Mouse (Mus musculus) cerebellum, postnatal 36 days (tissue): Measurements from ENCODE around the gene Polr2c.
"Not testable (repeated sequence)": the region's sequence is repeated elsewhere in the genome, so short reads cannot be mapped to it uniquely, and the experiment has no call there.

ENCODE experiments used
- DNase-seq, 2 experiments: peaks; one replicate each; pipeline ENCODE4 v3.0.0; 2021 to 2022; ENCODE audit warnings: mixed read lengths in 2 of 2

Polr2c gene

DNA sequence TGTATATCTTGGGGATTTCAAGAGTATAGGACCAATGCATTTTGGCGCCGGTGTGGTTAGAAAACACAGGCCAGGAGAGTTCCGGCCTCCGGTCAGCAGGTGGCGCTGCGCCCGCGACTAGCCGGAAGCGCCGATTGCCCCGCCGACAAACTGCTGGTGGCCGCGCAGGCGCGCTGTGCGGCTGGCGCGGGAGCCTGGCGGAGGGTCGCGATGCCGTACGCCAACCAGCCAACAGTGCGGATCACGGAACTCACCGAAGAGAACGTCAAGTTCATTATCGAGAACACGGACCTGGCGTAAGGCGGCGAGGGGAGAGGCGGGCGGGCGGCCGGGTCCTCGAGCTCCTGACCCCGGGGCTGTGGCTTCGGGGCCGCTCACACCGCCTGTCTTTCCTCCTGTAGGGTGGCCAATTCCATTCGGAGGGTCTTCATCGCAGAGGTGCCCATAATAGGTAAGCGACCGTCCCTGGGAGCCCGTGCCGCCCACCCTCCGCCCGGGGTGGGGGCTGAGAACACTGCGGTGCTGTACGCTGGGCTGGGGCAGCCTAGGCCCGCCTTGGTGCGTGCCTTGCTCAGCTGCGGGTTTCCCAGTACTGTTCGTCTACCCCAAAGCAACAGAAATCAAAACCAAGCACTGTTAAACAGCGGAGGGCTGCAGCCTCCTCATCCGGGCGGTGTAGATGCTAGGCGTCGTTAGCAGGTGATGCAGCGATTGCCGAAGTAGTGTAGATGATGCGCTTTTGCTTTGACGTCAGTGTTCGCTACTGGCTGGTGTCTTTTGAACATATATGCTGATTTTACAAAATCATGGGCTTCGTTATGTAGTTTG lies at the start of gene Polr2c:
Gene Polr2c (plus strand): TSS at position 105 of the 828 bp plus-strand sequence.
- DNase-seq: peak; percentile 94 to 96

DNA sequence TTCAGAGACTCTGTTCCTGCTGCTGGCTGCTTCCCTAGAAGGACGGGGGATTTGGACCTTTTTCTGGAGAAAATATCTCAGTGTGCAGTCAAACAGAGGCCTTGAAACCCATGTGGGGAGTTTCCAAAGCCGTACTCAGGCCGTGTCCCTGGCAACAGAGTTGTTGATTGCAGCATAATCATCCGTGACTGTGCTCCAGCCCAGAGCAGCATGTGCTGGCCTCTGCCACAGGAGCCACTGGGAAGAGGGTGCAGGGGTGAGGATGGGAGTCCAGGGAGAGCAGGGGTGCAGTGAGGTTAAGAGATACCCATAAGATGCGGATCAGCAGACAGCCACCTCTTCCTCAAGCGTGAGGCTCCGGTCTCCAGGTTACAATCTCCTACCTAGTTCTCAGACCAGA lies 49.7 kb upstream of the Polr2c start:
- DNase-seq: no peak

DNA sequence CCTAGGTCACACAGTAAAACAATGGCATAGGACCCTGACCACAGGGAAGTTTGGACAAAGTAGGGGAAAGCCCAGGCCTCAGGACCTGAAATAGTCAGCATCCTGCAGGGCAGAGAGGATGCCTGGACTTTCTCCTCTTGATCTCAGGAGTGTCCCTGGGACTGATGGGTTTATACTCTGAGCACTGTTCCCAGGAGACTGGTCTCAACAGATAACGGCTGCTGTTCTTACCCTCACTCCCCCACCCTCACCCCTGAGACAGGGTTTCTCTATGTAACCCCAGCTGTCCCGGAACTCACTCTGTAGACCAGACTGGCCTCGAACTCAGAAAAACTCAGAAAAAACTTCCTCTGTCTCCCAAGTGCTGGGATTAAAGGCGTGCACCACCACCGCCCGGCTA lies 48.9 kb upstream of the Polr2c start:
- no peak for DNase-seq

DNA sequence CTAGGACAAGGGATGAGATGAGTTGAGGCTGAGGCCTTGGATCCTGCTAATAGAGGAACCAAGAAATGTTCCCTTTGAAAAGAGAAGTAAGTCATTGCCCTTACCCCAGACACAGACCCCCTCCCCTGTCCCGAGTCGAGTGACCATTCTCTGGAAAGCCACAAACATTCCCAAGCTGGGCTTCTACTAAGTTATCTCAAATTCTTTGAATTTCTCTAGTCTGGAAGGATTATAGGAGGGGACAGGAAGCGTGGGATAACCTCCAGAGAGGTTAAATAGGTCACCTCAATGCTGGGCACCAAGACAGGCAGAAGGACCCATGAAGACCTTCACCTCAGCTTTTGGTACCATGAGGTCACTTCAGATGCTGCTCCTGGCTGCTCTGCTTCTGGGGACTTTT lies 47.1 kb upstream of the Polr2c start, which contains the start of gene Ccl17:
Gene Ccl17 (plus strand): TSS at position 301 of the 400 bp plus-strand sequence.
- DNase-seq: no peak

DNA sequence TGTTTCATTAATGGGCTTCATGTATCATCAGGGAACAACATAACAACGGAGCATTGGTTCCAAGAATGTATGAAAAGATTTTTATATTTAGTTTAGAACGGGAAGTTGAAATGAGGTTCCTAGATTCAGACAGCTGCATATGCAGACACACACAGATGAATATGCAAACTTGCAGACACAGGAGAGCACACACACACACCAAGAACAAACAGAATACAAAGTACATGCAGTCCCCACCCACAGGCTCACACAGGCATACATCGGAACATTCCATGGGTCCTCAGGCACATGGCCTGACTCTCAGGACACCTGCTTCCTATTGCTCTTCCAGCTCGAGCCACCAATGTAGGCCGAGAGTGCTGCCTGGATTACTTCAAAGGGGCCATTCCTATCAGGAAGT lies 46.4 kb upstream of the Polr2c start:
- DNase-seq: no peak

DNA sequence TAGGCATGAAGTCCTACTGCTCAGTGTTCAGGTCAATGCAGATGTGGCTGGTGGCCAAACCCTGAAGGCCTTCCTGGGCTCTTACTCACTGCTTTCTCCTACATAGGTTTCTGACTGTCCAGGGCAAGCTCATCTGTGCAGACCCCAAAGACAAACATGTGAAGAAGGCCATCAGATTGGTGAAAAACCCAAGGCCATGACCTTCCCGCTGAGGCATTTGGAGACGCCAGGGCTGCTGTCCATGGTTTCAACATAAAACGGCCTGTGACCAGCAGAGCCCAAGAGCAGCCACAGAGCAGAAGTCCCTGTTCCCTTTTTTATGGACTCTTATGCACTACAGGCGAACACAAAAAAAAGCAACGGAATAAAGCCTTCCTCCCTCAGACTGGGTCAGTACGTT lies 45.6 kb upstream of the Polr2c start:
- DNase-seq: no peak

DNA sequence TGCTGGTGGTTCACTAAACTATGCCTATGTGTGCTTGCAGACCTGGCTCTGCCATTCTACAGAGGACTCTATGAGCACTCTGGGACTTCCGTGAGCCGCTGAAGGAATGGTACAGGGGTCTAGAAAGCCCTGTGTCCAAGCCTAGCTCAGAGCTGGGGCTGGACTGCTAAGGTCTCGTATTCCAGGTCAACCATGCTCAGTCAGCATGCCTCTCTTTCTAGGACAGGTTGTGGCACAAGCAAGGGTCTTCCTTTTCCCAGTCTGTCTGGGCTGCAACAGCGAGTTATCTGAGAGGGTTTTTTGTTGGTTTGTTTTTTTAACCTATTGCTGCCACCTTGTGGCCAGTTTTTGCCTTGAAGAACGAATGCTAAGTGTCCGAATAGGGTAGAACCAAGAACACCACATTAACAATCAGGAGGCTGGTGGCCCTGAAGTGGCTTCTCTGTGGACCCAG lies 44.6 kb upstream of the Polr2c start:
- peak; percentile 86 to 95 for DNase-seq

DNA sequence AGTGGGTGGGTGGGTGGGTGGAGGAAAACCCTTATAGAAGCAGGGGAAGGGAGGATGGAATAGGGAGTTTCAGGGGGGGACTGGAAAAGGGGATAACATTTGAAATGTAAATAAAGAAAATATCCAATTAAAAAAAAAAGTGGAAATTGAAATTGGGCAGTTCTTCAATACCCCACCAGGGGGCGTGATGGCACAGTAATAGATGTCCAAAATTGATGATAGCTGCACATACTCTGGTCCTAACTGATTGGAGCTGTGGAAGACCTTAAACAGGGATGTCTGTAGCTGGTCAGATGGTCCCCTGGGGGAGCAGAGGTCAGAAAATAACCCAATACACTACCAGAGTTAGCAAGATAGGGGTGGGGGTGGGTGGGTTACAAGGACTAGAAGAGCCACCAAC lies 42.7 kb upstream of the Polr2c start:
- peak; percentile 29 to 48 for DNase-seq

DNA sequence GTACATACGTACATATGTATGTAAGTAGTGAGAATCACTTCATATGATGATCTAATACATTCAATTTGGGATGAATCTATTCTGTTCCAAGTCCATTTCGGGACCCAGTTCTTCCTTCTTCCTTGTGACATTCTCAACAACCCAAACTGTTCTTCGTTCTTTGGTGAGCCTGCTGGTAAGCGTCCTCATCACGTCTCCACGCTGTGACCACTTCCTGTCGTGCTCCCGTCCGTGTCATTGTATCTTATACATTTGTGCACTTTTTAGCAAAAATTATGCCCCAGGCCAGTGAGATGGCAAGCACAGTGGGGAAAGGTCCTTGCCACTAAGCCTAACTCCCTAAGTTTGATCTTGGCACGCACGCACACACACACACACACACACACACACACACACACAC lies 39.3 kb upstream of the Polr2c start:
- no peak for DNase-seq

DNA sequence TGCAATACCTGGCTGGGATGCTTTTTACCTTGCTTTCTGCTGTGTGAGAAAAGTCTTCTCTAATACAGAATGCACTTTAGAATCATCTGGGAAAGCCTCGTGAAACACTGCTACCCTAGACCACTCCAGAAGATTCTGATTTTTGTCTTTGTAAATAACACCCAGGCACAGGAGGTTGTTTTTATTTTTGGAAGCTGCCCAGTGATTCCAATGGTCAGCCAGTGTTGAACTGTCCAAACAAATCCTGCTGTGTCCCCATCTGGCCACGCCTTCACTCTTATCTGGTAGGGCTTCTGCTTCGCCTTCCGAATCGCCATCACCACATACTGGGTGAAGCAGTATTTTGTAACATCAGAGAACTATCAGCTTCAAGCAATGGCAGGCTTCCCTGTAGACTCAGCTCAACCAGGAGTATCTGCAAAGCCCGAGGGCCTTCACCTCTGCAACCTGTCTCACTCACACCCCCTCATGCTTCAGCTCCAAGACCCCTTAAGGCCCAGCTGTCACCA lies 37.5 kb upstream of the Polr2c start:
- no peak for DNase-seq

DNA sequence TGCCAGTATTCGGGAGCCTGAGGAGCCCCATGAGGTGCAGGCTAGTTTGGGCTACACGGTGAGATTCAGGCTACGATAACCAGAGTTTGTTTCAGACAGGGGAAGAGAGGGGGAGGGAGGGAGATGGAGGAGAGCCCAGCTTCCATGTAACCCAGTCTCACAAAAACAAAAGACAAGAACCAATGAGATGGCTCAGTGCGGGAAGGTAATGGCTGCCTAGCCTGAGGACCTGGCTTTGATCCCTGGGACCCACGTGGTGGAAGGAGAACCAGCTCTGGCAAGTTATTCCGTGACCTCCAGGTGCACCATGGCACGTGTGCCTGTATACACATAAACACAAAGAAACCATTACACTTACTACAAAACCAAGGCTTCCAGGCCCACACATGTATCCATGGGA lies 36.7 kb upstream of the Polr2c start:
- no peak for DNase-seq

DNA sequence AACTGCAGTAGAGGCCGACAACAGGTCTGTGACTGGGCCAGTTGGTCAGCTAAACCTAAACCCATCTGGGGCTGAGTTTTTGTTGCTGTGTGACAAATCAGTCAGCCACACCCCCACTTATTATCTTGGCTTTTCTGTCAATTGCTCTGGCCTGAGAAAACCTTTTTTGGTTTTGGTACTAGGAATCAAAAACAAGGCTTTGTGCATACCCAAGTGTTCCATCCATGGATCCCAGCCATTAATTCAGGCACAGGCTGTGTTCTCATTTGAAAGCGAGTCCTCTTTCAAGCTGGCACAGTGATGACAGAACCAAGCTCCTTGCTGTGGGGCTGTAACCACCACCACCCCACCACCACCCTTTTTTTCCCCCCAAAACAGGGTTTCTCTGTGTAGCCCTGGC lies 35.9 kb upstream of the Polr2c start:
- no peak for DNase-seq

DNA sequence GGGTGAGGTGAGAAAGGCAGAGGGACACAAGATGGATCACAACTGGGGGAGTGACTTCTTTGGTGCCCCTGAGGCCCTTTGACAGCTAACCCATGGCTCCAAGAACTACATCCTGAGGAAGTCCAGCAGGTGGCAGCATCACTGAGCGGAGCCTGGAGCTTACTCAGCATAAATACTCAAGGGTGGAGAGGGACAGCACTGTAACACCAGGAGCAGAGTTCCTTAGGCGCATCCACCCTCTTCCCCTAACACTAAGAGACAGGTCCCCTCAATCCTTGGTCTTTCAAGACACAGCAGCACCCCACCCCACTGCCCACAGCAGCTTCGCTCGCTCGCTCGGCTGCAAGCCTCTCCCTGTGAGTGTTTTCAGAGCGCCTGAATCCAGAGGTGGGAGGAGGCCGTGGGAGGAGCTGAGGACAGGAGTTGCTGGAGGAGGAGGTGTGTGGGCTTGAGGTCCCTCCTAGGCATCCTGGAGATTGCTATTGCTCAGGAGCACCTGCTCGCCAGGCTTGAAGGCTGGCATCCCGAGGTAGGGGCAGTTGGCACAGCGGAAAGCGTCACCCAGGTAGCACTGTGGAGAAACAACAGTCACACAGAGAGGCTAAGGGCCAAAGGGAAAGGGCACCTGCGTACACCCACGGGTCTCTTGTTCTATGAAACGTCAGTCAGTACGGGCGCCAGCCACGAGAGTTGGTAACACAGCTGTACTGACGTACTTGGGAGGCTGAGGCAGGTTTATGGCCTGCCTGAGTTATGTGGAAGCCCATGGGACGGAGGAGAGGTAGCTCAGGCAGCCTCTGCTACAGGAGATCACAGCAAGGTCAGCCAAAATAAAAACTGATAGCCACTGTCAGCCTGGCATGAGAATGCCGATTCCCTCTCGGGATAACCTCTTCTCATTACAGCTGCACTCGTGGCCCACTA lies 34.4 kb upstream of the Polr2c start:
- peak; percentile 50 to 51 for DNase-seq

DNA sequence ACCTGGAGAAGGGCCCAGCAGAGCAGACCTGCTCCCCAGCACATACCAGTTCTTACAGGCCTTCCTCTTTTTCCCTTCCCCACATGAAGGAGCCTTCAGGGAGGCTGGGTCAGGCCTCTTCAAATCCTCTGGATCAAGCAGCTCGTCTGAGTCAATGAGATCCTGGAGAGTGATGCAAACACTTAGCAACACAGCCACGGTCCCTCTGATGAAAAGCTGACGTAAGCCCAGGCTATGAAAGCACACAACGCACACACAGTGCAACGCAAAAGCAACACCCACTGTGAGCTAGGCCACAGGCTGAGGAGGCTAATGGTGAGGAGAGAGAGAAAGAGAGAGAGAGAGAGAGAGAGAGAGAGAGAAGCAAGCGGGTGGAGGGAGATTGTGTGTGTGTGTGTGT lies 32.1 kb upstream of the Polr2c start:
- no peak for DNase-seq

DNA sequence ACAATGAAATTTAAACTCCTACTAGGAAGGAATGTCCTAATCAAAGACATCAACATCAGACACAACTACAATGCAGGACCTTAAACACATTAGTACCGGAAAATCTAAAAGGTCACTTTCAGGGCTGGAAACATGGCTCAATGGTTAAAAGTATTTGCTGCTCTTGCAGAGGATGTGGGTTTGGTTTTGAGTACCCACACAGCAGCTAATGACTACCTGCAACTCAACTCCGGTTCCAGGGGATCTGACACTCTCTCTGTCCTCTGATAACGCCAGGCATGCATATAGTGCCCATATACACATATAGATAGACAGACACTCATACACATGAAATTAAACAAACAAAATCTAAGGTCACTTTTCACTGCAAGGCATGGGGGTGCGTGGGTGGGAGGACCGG lies 31.0 kb upstream of the Polr2c start:
- DNase-seq: no peak

DNA sequence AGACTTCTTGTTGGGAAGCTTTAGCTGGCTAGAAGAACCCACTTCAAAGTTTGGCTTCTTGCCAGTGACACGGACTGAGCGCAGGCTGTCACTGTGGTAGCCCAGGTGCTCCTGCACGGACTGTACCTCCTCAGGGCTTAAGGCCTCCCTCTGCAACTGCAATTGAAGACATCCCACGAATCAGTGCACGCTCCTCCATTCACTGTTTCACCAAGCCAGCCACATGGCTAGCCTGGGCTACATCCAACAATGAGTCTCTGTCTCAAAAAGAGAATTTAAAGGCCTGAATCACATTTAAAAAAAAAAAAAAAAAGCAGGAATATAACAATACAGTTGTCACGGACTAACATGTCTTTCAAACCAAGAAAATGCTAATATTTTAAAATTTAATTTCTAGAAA lies 29.0 kb upstream of the Polr2c start:
- DNase-seq: no peak

DNA sequence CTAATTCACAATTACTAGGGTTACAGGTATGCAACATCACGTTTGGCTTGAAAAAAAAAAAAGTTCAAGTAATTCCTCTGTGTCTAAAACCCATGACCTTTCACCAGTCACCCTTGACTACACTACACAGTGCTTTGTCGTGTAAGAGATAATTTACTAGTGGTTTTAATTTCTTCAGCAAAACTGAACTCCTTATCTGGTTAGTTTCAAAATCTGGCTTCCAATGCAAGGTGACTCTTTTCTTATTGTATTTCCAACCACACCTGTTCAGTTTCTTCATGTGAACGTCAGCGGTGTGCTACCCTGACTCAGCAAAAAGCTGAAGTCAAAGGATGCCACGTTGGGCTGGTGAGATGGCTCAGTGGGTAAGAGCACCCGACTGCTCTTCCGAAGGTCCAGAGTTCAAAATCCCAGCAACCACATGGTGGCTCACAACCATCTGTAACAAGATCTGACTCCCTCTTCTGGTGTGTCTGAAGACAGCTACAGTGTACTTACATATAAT lies 23.3 kb upstream of the Polr2c start:
- not testable (repeated sequence) for DNase-seq

DNA sequence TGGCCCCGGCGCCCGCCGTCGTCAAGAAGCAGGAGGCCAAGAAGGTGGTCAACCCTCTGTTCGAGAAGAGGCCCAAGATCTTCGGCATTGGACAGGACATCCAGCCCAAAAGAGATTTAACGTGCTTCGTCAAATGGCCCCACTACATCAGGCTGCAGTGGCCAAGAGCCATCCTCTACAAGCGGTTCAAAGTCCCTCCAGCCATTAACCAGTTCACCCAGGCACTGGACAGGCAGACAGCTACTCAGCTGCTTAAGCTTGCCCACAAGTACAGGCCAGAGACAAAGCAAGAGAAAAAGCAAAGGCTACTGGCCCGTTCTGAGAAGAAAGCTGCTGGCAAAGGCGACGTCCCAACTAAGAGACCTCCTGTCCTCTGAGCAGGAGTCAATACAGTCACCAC lies 21.5 kb upstream of the Polr2c start:
- not testable (repeated sequence) for DNase-seq

DNA sequence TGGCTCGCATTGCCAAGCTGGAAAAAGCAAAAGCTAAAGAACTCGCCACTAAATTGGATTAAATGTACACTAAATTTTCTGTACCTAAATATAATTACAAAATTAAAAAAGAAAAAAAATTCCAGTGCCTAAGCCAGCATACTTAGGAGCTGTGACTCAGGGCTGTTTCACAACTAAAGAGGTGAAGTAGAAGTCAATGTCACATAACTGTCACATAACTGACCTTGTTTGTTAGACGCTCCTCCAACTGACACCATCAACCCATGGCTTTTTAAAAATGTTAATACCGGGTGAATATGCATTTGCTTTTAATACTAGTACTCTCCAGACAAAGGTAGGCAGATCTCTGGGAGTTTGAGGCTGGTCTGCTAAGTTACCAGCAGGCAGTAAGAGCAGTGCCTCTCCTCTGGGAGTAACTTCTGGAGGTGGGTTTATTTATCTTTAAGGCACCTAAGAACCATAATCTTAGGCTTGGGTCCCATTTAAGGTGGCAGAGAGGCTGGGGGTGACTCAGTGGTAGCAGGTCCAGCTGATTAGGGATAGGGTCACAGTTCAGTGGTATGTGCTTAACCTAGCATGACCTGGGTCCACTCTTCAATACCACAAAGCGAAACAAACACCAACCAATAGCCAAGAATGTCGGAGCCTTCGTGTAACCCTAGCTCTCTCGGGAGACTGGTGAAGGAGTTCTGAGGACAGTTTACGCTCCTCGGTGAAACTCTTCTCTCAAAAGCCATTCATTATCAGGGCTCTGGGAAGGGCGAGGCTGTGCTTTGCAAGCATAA lies 20.6 kb upstream of the Polr2c start:
- DNase-seq: no peak

DNA sequence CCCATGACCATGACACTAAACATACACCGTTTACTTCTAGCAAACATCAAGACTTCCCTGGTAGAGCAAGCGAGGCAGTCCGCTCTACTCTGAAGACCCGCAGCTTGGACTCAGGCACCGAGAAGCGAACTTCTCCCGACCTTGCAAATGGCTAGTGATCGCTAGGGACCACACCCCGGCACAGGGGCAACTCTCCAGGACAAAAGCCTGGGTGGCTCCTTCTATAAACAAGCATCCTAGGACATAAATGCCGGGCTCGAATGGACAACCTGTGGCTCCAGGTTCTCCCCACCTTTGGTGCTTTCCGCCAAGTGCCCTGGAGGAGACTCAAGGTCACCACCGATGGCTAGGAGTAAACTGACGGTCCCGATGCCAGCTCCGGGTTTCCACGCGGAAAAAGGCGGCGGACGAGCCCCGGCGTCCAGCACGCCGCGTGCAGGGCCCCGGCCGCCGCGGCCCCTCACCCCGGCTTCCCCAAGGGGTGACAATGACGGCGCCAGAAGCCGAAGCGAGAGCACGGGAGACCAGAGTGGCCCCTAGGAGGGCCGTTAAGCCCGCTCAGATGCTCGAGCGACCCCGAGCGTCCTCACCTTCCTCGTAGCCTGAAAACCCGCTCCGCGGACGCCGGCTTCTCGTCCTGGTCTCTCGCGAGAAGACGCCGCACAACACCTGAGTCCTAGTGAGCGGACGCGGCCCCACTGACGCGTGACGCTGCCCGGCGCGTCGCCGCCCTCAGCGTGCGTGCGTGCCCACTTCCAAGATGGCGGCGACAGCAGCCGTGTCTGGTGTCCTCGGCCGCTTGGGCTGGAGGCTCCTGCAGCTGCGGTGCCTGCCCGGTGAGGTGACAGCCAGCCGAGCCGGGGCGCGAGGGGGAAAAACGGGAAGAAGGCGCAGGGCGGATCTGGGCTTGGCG lies 19.3 kb upstream of the Polr2c start, which contains the start of the genes Coq9 and Ciapin1:
Gene Coq9 (plus strand): TSS at position 660 of the 913 bp plus-strand sequence.
Gene Ciapin1 (minus strand): TSS at position 697 of the 913 bp plus-strand sequence.
- DNase-seq: peak; percentile 93 to 95

DNA sequence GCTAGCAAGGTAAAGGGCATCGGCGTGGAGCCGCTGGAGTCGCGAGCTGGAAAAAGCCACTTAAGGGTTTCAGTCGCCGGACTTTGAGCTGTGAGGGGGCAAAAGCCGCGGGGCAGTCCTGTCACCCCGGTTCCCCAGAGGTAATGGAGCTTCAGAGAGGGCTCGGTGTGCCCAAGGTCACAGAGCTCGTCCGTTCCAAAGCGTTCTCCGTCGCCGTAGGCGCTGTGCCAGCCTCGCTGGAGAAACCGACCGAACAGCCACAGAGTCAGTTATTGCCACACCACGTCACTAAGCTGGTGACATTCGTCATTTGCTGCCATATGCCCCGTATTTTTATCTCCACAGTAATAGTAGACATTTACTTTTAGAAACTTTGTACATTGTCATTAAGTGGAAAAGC lies 18.6 kb upstream of the Polr2c start:
- peak; percentile 83 to 84 for DNase-seq
